Mouse (Mus musculus) neural tube, embryonic 13.5 days (tissue): ENCODE data around the gene Nr5a1. TPM values are rescaled to one million over a fixed set of nuclear protein-coding genes. Genes with fewer than 3 reads are reported as not detected.
A peak's percentile ranks its signal among the peaks of the same experiment; 100 is the strongest.

ENCODE experiments used
- ATAC-seq: fragments of 200-750 bp; cut with Nextera tagmentation; 2 replicates; pipeline ENCODE4 v1.8.0; 2017; ENCODE audit warnings: low read depth, mild to moderate bottlenecking, moderate TSS enrichment, moderate library complexity
- H3K27ac ChIP-seq: fragments of 300-500 bp; sonication (generic); replicated peaks from 2 replicates; pipeline ENCODE4 v1.5.1; 2015; ENCODE audit warnings: moderate library complexity, mild to moderate bottlenecking, inconsistent platforms
- H3K27me3 ChIP-seq: fragments of 300-500 bp; sonication (generic); 2 replicates; pipeline ENCODE4 v1.6.1; 2015; ENCODE audit warnings: mild to moderate bottlenecking, inconsistent platforms
- H3K36me3 ChIP-seq: fragments of 300-500 bp; sonication (generic); 2 replicates; pipeline ENCODE4 v1.6.1; 2015; ENCODE audit warnings: mild to moderate bottlenecking, inconsistent platforms
- H3K4me1 ChIP-seq: fragments of 300-500 bp; sonication (generic); replicated peaks from 2 replicates; pipeline ENCODE4 v1.6.1; 2015; ENCODE audit warnings: inconsistent platforms
- H3K4me2 ChIP-seq: fragments of 300-500 bp; sonication (generic); 2 replicates; pipeline ENCODE4 v1.6.1; 2015; ENCODE audit warnings: inconsistent platforms, mild to moderate bottlenecking, moderate library complexity
- H3K4me3 ChIP-seq: fragments of 300-500 bp; sonication (generic); 2 replicates; pipeline ENCODE4 v1.5.1; 2015; ENCODE audit warnings: mild to moderate bottlenecking, inconsistent platforms
- H3K9ac ChIP-seq: fragments of 300-500 bp; sonication (generic); 2 replicates; pipeline ENCODE4 v1.6.1; 2015; ENCODE audit warnings: moderate library complexity, mild to moderate bottlenecking, inconsistent platforms
- H3K9me3 ChIP-seq: fragments of 300-500 bp; sonication (generic); 2 replicates; pipeline ENCODE4 v1.6.1; 2016; ENCODE audit warnings: inconsistent platforms
- WGBS: fragments of 180-500 bp; shearing (Covaris S2); methylation state at CpG from one replicate; pipeline ENCODE4 v1.1.7; 2015; 5-methylcytosine and 5-hydroxymethylcytosine counted together
- polyA plus RNA-seq: library from polyadenylated mRNA; unstranded; fragments of >200 nt; fragmentation: Nextera tagmentation; extraction: Ambion mirVana; gene quantifications from 2 replicates; pipeline ENCODE4 v1.2.1, GENCODE M21; 2015

Gene Nr5a1
- polyA plus RNA-seq, 1 experiment from 2014 or later = 0.06 TPM

DNA sequence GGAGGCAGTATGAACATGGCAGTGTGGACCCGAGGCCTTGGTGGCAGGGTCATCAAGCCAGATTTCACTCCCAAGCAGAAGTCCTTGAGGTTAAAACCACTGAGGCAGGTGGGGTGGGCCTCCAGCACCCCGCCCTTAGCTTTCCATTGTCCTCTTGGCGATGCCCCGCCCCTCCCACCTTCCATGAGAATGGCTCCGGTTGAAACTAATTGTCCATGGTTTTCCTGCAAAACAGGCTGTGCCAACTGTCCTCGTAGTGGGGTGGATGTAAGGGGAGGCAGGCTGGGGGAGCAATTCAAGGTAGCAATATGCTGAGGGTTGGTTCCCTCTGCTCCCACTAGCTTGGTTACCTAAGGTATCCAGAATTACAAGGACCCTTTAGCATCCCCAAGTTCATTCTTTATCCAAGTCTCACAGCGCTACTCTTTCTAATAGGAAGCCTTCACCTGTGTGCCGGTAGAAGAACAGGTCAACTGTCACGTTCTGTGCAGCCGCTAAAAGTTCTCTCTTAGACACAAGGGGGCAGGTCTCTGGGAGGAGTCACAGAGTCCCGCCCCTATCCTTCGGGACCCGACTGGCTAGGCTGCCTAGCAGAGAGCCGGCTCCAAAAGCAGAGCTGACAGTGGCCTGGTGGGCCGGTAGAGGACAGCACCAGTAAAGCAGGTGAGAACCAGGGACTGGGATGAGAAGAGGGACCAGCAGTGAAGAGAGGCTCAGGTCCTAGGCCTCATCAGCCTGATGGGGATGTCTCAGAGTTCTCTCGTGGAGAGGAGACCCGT, 45.4 kb downstream of the Nr5a1 start:
- no peaks in the 10 kb centered on the region for H3K36me3 ChIP-seq
- H3K4me3 ChIP-seq = no peak overlapping the region
- no peak overlapping the region for H3K27ac ChIP-seq
- H3K4me2 ChIP-seq = peak overlapping the region; percentile 20
- no peak overlapping the region for H3K9ac ChIP-seq
- ATAC-seq = 0 out of 2 replicates have a peak, but pooled peaks have one; percentile 61
- H3K27me3 ChIP-seq = peaks cover 22% of the 10 kb centered on the region
- H3K9me3 ChIP-seq = no peaks in the 10 kb centered on the region
- 9% methylated on average over 17 of the region's 17 CpGs for WGBS
- H3K4me1 ChIP-seq = 0 out of 2 replicates have a peak, but pooled peaks cover 3% of the 10 kb centered on the region

DNA sequence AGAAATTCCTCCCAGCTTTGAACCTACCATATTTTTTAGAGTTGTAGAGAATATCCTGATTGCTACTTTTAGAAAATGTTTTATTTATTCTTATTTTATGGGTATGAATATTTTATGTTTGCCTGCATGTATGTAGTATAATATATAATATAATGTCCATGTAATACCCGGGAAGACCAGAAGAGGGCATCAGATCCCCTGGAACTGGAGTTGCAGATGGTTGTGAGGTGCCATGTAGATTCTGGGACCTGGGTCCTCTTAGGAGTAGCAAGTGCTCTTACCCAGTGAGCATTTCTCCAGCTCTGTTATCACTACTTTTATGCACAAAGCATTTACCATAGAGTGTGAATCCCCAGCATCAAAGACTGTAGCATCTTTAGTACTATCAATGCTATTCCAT, 52.9 kb downstream of the Nr5a1 start:
- H3K27me3 ChIP-seq = peaks cover 3% of the 10 kb centered on the region; the same call in 1 of the 2 replicates
- H3K27ac ChIP-seq = no peak overlapping the region
- H3K36me3 ChIP-seq = no peaks in the 10 kb centered on the region
- H3K4me3 ChIP-seq = no peak overlapping the region
- 0 out of 2 replicates have a peak, but pooled peaks cover 5% of the 10 kb centered on the region for H3K4me1 ChIP-seq
- no peak overlapping the region for H3K9ac ChIP-seq
- 0% methylated on average over 1 of the region's 1 CpGs for WGBS
- H3K4me2 ChIP-seq = no peak overlapping the region
- 0 out of 2 replicates have a peak, but pooled peaks cover 2% of the 10 kb centered on the region for H3K9me3 ChIP-seq
- ATAC-seq = no peak

DNA sequence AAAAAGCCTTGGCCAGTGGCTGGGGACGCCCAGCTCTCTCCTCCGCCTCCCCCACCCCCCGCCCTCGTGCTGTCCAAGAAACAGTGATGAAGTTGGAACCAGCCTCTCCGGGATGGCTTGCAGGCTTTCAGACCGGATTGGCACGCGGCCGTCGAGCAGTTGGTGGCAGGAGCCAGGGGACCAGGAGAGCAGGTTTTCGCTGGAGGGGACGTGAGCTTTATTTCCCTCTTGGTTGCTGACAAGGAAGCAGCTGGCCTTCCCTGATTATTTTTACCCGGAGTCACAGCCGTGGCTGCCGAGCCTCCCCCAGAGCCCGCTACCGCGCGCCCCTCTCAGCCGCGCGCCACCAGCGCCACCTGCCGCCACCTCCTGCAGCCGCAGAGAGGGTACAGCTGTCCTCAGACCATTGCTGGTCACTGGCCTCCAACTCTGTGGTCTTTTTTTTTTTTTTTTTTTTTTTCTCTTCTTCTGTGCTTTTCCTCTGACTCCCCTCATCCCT, 56.0 kb downstream of the Nr5a1 start:
- ATAC-seq = peak; percentile 96
- under 1% methylated on average over 25 of the region's 25 CpGs for WGBS
- Histone ChIP-seq H3K4me1 (0 out of 2 replicates have a peak, but pooled peaks cover 5% of the 10 kb centered on the region), H3K4me2 (peak overlapping the region; percentile 63), H3K27me3 (peaks cover 3% of the 10 kb centered on the region; the same call in 1 of the 2 replicates), H3K9ac (peak overlapping the region; percentile 59), H3K27ac (peak overlapping the region; percentile 61; the same call in 1 of the 2 replicates), H3K36me3 (no peaks in the 10 kb centered on the region), H3K9me3 (0 out of 2 replicates have a peak, but pooled peaks cover 2% of the 10 kb centered on the region), H3K4me3 (peak overlapping the region; percentile 39)

DNA sequence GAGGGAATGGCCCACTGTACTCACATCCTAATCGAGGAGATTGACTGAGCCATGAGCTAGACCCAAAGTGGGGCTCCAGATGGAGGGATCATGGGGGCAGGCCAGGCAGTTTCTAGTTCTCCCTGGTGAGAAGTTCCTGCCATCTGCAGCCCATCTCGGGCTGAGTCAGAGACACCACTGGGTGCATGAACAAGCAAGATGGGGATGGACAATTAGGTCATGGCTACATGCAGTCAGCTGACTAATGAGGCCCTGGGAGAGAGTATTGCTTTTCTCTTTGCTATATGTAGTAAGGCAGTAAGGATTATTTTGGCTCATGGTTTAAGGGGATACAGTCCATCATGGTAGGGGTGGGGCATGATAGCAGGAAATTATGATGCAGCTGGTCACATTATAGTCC, 60.6 kb downstream of the Nr5a1 start:
- WGBS = 74% methylated on average over 2 of the region's 2 CpGs
- H3K36me3 ChIP-seq = no peaks in the 10 kb centered on the region

DNA sequence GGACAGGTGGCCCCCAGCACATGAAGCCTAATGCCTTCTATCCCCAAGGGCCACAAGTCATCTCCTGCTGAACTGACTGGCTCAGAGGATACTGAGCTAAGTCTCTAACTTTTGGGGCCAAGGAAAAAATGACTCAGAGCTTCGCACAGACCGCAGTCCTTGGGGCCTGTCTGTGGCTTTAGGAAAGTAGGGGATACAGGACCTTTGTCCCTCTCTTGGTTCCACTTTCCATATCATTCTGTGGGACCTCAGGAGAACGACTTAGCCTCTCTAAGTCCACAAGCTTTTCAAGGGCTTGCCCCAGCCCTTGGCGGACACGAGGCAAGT, 61.1 kb downstream of the Nr5a1 start:
- Histone ChIP-seq H3K27ac (no peak overlapping the region), H3K36me3 (no peaks in the 10 kb centered on the region), H3K27me3 (no peaks in the 10 kb centered on the region; the same call in 1 of the 2 replicates), H3K9ac (no peak overlapping the region), H3K4me2 (no peak overlapping the region), H3K9me3 (no peaks in the 10 kb centered on the region), H3K4me3 (no peak overlapping the region), H3K4me1 (0 out of 2 replicates have a peak, but pooled peaks cover 7% of the 10 kb centered on the region)
- ATAC-seq = no peak
- WGBS = 89% methylated on average over 5 of the region's 5 CpGs

More for the DNA sequence above, 60.6 kb downstream of the Nr5a1 start:
- no peak for ATAC-seq
- Histone ChIP-seq H3K4me1 (0 out of 2 replicates have a peak, but pooled peaks cover 8% of the 10 kb centered on the region), H3K4me2 (no peak overlapping the region), H3K27me3 (no peaks in the 10 kb centered on the region; the same call in 1 of the 2 replicates), H3K9me3 (no peaks in the 10 kb centered on the region), H3K4me3 (no peak overlapping the region), H3K9ac (no peak overlapping the region), H3K27ac (no peak overlapping the region)

DNA sequence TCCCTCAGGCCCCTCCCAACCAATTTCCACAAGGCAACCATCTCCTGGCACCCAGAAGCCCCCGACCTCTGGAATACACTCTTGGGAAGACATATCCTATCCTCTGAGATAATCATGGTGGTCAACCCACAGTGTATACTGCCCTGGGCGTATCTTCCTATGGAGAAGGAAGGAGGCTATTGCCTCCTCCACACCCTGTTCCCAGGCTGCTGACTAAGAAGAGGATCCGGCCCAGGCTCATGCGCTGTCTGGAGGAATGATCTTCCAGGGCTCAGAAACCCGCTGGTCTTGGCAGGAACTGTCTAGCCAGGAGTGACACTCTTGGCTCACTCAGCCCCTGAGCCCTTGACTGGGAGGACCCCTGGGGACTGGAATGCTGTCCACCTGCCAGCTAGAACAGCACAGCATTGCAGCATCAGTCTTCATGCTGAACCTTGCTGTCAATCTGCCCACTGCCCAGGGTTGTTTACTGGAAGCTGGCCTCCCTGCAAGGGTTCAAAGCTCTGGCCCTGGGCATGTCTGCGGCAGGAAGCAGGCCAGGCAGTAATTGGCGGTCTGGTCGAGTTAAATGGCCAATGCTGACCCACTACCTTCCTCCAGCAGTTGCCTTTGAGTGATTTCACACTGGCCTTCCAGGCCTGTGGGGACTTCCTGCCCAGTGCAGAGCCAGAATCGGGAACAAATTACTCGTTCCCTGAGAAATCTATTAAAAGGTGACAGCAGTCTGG, 61.6 kb downstream of the Nr5a1 start:
- Histone ChIP-seq H3K4me2 (no peak overlapping the region), H3K27me3 (no peaks in the 10 kb centered on the region; the same call in 1 of the 2 replicates), H3K36me3 (no peaks in the 10 kb centered on the region), H3K27ac (no peak overlapping the region), H3K4me1 (peaks cover 6% of the 10 kb centered on the region), H3K9ac (no peak overlapping the region), H3K9me3 (no peaks in the 10 kb centered on the region), H3K4me3 (no peak overlapping the region)
- WGBS = 63% methylated on average over 10 of the region's 10 CpGs
- no peak for ATAC-seq

DNA sequence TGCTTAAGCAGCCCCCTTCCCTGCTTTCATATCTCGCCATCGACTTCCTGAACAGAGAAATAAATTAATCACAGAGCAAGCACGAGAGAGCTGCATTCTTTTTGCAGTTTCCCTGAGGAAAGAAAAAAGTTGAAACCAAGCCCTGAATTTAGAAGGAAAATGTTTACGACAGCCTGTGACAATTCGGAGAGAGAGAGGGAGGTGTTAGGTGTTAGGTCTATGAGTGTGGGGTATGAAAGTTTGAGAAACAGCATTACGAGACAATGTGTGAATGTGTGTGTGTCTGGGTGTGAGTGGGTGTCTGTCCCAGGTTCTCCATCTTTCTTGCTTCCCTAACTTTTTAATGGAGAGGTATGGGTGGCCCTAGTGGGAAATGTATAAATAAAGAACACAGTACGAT, 62.2 kb downstream of the Nr5a1 start:
- ATAC-seq = no peak
- no peak overlapping the region for H3K4me3 ChIP-seq
- H3K27me3 ChIP-seq = no peaks in the 10 kb centered on the region
- WGBS = 72% methylated on average over 7 of the region's 7 CpGs
- no peak overlapping the region for H3K4me2 ChIP-seq
- H3K9ac ChIP-seq = no peak overlapping the region
- no peaks in the 10 kb centered on the region for H3K36me3 ChIP-seq
- H3K4me1 ChIP-seq = peaks cover 12% of the 10 kb centered on the region
- H3K27ac ChIP-seq = no peak overlapping the region
- H3K9me3 ChIP-seq = no peaks in the 10 kb centered on the region

DNA sequence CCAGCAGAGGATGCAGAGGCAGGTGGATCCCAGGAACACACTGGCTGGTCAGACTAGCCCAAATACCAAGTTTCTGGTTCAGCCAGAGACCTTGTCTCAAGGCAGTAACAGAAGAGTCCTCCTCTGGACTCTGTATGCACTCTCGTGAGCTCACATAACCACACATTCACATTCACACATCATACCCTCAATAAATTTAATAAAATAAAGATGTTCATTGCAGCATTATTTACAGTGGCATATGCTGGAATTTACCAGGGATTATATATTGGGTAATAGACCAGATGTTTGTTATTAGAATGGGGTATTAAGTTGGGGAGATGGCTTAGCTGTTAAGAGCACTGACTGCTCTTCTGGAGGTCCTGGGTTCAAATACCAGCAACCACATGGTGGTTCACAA, 64.0 kb downstream of the Nr5a1 start:
- H3K36me3 ChIP-seq = no peaks in the 10 kb centered on the region
- WGBS = 89% methylated on average over 1 of the region's 1 CpGs
- no peak overlapping the region for H3K9ac ChIP-seq
- H3K9me3 ChIP-seq = no peaks in the 10 kb centered on the region
- peaks cover 16% of the 10 kb centered on the region for H3K4me1 ChIP-seq
- no peak overlapping the region for H3K27ac ChIP-seq
- no peak overlapping the region for H3K4me2 ChIP-seq
- no peak overlapping the region for H3K4me3 ChIP-seq
- no peaks in the 10 kb centered on the region for H3K27me3 ChIP-seq
- no peak for ATAC-seq

DNA sequence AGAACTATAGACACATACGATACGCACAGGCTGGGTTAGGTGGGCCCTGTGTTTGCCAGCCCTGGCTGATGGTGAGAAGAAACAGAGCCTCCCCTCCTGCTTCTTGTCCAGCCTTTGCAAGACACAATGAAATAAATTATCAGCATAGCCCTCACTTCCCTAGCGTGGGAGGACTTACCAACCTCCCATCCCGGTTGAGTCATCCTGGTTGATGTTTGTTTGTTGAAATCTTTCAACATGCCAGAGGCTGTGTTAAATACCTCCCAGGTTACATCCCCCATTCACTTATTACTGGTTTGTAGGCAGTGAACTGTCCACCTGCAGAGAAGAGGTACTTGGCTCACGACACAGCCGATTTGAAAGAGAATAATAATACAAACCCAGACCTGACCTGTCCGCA, 66.7 kb downstream of the Nr5a1 start:
- H3K27ac ChIP-seq = no peak overlapping the region
- no peak overlapping the region for H3K4me3 ChIP-seq
- no peak overlapping the region for H3K4me2 ChIP-seq
- H3K36me3 ChIP-seq = no peaks in the 10 kb centered on the region
- H3K4me1 ChIP-seq = peaks cover 24% of the 10 kb centered on the region
- no peaks in the 10 kb centered on the region for H3K27me3 ChIP-seq
- no peak overlapping the region for H3K9ac ChIP-seq
- WGBS = 75% methylated on average over 7 of the region's 7 CpGs
- no peaks in the 10 kb centered on the region for H3K9me3 ChIP-seq
- no peak for ATAC-seq

DNA sequence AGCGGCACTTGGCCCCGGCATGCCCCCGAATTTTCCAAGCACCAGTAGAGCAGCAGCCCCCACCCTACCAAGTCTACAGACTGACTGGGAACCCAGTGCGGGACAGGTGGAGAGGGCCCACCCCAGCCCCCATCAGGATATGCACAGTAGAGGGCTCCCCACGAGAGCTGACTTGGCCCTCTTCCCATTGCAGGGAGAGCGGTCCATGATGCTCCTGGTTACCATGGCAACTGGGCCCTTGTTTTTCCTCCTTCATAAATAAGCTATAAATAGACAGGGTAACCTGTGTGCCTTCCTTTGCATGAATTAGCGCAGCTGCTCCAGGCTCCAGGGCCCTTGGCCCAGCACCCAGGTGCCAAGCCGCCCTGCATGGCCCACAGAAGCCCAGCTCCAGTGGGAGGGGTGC, 67.1 kb downstream of the Nr5a1 start:
- no peak overlapping the region for H3K9ac ChIP-seq
- H3K4me1 ChIP-seq = peaks cover 27% of the 10 kb centered on the region
- WGBS = 46% methylated on average over 8 of the region's 8 CpGs
- no peaks in the 10 kb centered on the region for H3K27me3 ChIP-seq
- H3K36me3 ChIP-seq = no peaks in the 10 kb centered on the region
- no peak overlapping the region for H3K27ac ChIP-seq
- H3K4me3 ChIP-seq = no peak overlapping the region
- H3K4me2 ChIP-seq = no peak overlapping the region
- no peaks in the 10 kb centered on the region for H3K9me3 ChIP-seq
- ATAC-seq = peak; percentile 73

DNA sequence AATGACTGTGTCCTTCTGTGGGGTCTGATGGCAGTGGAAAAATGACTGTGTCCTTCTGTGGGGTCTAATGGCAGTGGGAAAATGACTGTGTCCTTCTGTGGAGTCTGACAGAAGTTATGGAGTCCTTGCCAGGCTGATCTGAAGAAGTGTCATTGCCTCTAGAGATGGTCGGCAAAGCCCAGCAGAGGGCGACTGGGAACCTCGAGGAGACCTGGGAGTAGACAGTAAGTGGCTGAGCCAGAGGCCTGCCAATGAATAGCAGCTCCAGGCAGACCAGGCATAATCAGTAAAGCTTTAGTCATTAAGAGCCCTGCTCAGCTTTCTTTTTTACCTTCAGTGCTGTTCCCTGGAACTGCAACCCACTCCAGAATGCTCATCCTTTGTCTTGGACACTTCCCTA, 68.4 kb downstream of the Nr5a1 start:
- H3K9me3 ChIP-seq = no peaks in the 10 kb centered on the region
- no peak overlapping the region for H3K27ac ChIP-seq
- H3K4me3 ChIP-seq = no peak overlapping the region
- H3K9ac ChIP-seq = no peak overlapping the region
- peaks cover 11% of the 10 kb centered on the region for H3K36me3 ChIP-seq
- WGBS = 0% methylated on average over 3 of the region's 3 CpGs
- H3K4me1 ChIP-seq = peaks cover 32% of the 10 kb centered on the region
- no peaks in the 10 kb centered on the region for H3K27me3 ChIP-seq
- no peak overlapping the region for H3K4me2 ChIP-seq
- ATAC-seq = no peak
